Mouse (Mus musculus): ENCODE measurements around the gene Xrcc6.

The Xrcc6 gene

DNA sequence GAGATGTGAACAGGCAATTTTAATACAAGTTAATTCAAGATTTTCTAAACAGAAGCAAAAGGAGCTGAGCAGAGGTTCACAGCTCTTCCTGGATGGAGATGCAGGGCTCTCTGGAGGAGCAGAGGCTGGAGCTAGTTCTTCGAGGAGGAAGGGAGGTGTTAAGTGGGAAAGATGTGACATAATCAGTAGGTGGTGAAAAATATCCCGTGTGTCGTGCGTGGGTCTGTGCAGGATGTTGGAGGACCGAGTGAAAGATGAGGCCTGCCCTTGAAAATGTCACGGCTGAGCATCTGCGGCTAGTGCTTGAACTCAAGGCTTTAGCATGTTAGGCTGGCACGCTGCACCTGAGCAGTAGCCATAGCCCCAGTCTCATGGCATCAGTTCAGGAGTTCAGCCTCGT, 98.0 kb downstream of the Xrcc6 start:
- DNase-seq (ENCODE audit: low spot score in 2 of 2), result no peak

GRCm38 (mm10) chr15:82086131-82086530, 98.5 kb downstream of the Xrcc6 start:
- DNase-seq (ENCODE audit: low spot score in 2 of 2), result no peak

DNA sequence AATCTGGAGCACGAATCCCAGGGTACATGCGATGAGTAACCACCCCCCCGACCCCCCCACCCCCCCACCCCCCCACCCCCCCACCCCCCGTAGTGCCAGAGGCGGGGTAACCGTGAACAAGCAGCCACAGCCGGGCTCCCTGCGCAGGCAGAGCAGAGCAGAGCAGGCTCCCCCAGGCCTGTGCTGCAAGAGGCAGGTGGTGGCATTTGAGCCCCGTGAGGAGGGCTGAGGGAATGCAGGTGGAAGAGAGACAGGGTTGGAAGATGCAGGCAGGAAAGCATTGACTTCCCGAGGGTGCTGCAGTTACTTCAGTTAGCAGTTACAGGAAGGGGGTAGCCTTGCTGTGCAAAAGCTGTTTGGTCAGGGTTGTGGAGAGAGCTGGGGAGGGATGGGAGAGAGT, 99.6 kb downstream of the Xrcc6 start:
- DNase-seq (ENCODE audit: low spot score in 2 of 2), result peak in 1 of 2 experiments; percentile 43

Data from right cerebral cortex, postnatal 10 days (tissue).